Mouse (Mus musculus) testis, adult 2 months (tissue): ENCODE measurements around the gene Krt9.
A peak's percentile ranks its signal among the peaks of the same experiment; 100 is the strongest.

ENCODE experiments used
- CTCF ChIP-seq: fragments of 200-500 bp; IDR thresholded peaks from 2 replicates; pipeline ENCODE4 v1.5.1; 2012; ENCODE audit warnings: low read depth, mild to moderate bottlenecking, inconsistent platforms, low read length, moderate library complexity; ENCODE audit not compliant: control insufficient read depth, insufficient read depth, insufficient replicate concordance
- POLR2A ChIP-seq: fragments of 200-500 bp; IDR thresholded peaks from 2 replicates; pipeline ENCODE4 v1.6.1; 2012; ENCODE audit warnings: low read depth, mild to moderate bottlenecking, inconsistent platforms, low read length, moderate library complexity; ENCODE audit not compliant: control insufficient read depth

- TF ChIP-seq POLR2A (no peak), CTCF (peak; percentile 96; the same call in 1 of the 2 replicates)
Measured at GRCm38 (mm10) chr11:100168765-100169762, 24.0 kb downstream of the Krt9 start.
